Mouse (Mus musculus) liver, embryonic 16.5 days (tissue): Measurements from ENCODE around the gene Mrps27. TPM values are rescaled to one million over a fixed set of nuclear protein-coding genes. Genes with fewer than 3 reads are reported as not detected.

ENCODE experiments used
- ATAC-seq: fragments of 200-750 bp; cut with Nextera tagmentation; 2 replicates; pipeline ENCODE4 v1.8.0; 2017; ENCODE audit warnings: low read depth, mild to moderate bottlenecking, moderate number of reproducible peaks, moderate library complexity
- H3K27ac ChIP-seq: fragments of 300-500 bp; sonication (generic); 2 replicates; pipeline ENCODE4 v1.5.1; 2014; ENCODE audit warnings: mild to moderate bottlenecking, low read length
- H3K27me3 ChIP-seq: fragments of 300-500 bp; sonication (generic); 2 replicates; pipeline ENCODE4 v1.6.1; 2014; ENCODE audit warnings: low read depth, low read length, mixed read lengths; ENCODE audit not compliant: control insufficient read depth, insufficient read depth
- H3K36me3 ChIP-seq: fragments of 300-500 bp; sonication (generic); 2 replicates; pipeline ENCODE4 v1.6.1; 2014; ENCODE audit warnings: mild to moderate bottlenecking; ENCODE audit not compliant: control insufficient read depth, insufficient read depth
- H3K4me1 ChIP-seq: fragments of 300-500 bp; sonication (generic); 2 replicates; pipeline ENCODE4 v1.6.1; 2014; ENCODE audit warnings: low read depth, low read length, mixed read lengths; ENCODE audit not compliant: control insufficient read depth
- H3K4me2 ChIP-seq: fragments of 300-500 bp; sonication (generic); 2 replicates; pipeline ENCODE4 v1.6.1; 2014; ENCODE audit warnings: low read depth, low read length, mixed read lengths
- H3K4me3 ChIP-seq: fragments of 300-500 bp; sonication (generic); 2 replicates; pipeline ENCODE4 v1.5.1; 2014; ENCODE audit warnings: low read depth, mild to moderate bottlenecking, low read length
- H3K9ac ChIP-seq: fragments of 300-500 bp; sonication (generic); 2 replicates; pipeline ENCODE4 v1.6.1; 2014; ENCODE audit warnings: low read depth, low read length
- H3K9me3 ChIP-seq: fragments of 300-500 bp; sonication (generic); replicated peaks from 2 replicates; pipeline ENCODE4 v1.6.1; 2016; ENCODE audit warnings: low read length; ENCODE audit not compliant: control insufficient read depth
- WGBS: fragments of 180-500 bp; shearing (Covaris S2); extraction: QIAGEN DNeasy Blood & Tissue Kit; methylation state at CpG from one replicate; pipeline ENCODE4 v1.1.7; 2014; ENCODE audit not compliant: insufficient replicate concordance; 5-methylcytosine and 5-hydroxymethylcytosine counted together
- polyA plus RNA-seq: library from polyadenylated mRNA; unstranded; fragments of >200 nt; fragmentation: Nextera tagmentation; extraction: Ambion mirVana; gene quantifications from 2 replicates; pipeline ENCODE4 v1.2.1, GENCODE M21; 2015

Mrps27 gene
- polyA plus RNA-seq, 1 experiment from 2014 or later = 23.7 TPM

DNA sequence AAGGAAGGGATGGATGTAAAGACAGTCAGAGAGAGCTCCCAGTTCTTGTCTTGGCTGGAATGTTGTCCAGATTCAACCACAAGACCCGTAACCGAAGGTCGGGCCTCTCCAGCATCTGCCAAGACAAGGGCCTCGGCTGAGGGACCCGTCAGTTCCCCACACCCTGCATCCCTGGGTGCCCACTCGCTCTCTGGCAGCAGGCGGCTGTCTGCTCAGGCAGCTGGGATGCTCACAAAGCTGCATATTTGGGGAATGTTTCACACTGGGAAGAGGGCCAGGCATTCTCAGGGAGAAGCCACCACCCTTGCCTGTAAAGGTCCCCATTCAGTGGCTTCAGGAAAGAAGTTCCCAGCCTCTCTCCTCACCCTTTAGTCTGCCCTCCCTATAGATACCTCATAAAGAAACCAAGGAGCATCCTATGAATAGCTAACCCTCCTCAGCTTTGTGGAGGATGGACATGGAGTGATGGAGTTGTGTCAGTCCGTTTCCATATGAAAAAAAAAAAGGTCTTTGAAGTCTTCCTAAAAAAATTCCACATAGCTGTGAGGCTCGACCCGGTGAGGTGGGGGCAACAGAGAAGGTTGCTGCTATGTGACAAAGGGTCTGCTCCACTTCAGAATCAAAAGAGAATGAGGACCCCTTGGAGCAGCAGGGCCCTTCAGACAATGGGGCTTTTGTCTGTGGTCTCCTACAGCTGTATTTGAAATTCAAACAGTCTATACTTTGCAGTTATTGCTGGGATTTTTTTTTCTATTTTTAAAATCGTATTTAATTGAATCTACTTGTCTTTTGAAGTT lies 103.0 kb downstream of the Mrps27 start:
- Histone ChIP-seq H3K4me3 (no peak overlapping the region), H3K36me3 (no peaks in the 10 kb centered on the region), H3K27me3 (no peaks in the 10 kb centered on the region), H3K9ac (no peak overlapping the region), H3K27ac (no peak overlapping the region), H3K4me2 (no peak overlapping the region), H3K9me3 (no peaks in the 10 kb centered on the region), H3K4me1 (no peaks in the 10 kb centered on the region)
- 54% methylated on average over 11 of the region's 11 CpGs for WGBS
- ATAC-seq = no peak

DNA sequence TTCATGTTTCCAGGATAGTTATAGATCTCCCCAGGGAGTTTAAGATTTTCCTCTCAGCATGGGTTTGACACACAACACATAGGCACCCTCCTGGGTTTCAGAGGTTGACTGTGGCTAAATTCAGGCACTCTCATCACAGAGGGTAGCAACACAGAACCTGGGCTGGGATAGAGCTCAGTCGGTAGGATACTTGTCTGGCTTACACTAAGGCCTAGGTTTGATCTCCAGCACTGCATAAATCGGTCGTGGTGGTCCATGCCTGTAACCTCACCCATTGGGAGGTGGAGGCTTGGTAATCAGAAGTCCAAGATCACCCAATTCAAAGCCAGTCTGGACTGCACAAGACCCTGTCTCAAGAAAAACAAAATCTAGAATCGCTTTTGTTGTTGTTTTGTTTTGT lies 103.7 kb downstream of the Mrps27 start:
- Histone ChIP-seq H3K4me1 (no peaks in the 10 kb centered on the region), H3K9me3 (no peaks in the 10 kb centered on the region), H3K4me3 (no peak overlapping the region), H3K4me2 (no peak overlapping the region), H3K27ac (no peak overlapping the region), H3K27me3 (no peaks in the 10 kb centered on the region), H3K36me3 (no peaks in the 10 kb centered on the region), H3K9ac (no peak overlapping the region)
- ATAC-seq = no peak
- 52% methylated on average over 4 of the region's 4 CpGs for WGBS

DNA sequence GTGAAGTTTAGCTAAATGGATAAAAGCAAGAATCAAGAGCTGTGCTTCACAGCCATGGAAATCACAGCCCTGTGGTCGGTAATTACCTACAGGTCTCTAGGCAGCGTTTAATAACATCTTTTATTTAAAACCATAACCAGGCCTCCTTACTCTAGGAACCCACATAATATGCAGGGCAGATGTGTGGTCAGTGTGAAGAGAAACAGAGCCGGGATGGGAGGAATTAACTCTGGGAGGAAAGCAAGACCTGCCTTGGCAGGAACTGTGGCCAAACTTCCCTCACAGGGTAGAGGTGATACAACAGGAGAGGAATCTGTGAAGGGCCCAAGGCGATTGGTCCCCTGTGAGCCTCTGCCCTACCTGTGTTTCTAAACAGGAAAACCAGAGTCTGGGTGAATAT lies 105.0 kb downstream of the Mrps27 start:
- Histone ChIP-seq H3K36me3 (no peaks in the 10 kb centered on the region), H3K9ac (no peak overlapping the region), H3K27me3 (no peaks in the 10 kb centered on the region), H3K9me3 (no peaks in the 10 kb centered on the region), H3K4me1 (no peaks in the 10 kb centered on the region), H3K27ac (no peak overlapping the region), H3K4me2 (no peak overlapping the region), H3K4me3 (no peak overlapping the region)
- WGBS = 59% methylated on average over 4 of the region's 4 CpGs
- ATAC-seq = no peak

DNA sequence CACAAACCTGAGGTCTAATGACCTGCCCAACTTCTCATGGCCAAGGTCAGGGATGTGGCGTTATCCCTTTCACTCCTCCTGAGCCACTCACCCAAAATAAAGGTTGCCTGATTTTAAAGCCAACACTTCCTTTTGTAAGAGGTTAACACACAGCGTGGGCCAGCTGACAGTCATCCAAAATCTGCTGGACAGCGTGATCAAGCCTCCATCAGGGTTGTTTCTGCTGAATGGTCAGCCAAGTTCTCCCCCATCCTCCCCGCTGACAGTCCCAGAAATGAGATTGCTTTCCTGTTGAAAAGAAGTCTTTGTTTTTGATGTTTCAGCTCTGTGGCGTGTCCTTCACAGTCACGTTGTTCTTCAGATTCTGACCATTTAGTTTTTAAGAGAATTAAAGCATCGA lies 106.2 kb downstream of the Mrps27 start:
- Histone ChIP-seq H3K4me2 (no peak overlapping the region), H3K9ac (no peak overlapping the region), H3K27me3 (no peaks in the 10 kb centered on the region), H3K27ac (no peak overlapping the region), H3K36me3 (no peaks in the 10 kb centered on the region), H3K4me1 (no peaks in the 10 kb centered on the region), H3K4me3 (no peak overlapping the region), H3K9me3 (no peaks in the 10 kb centered on the region)
- no peak for ATAC-seq
- 65% methylated on average over 7 of the region's 7 CpGs for whole genome bisulfite sequencing

DNA sequence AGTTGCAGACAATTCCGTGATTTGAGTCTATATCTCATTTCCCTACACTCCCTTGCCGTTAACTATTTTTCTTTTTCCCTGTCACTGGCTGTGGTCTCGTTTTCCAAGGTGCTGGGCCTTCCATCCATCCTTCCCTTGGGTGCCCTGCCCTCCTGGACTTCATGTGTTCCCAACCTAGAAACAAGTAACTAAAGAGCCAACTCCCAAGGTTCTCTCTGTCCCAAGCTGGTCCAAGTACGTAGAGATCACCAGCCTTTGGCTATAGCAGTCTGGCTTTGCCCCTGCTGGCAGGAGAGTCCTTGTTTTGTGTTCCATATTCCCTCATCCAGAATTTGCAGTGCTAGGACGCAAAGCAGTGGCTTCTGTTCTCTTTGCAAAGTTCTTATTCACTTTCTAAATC lies 106.7 kb downstream of the Mrps27 start:
- ATAC-seq = no peak
- Histone ChIP-seq H3K4me3 (no peak overlapping the region), H3K27me3 (no peaks in the 10 kb centered on the region), H3K4me2 (no peak overlapping the region), H3K4me1 (no peaks in the 10 kb centered on the region), H3K9me3 (no peaks in the 10 kb centered on the region), H3K27ac (no peak overlapping the region), H3K36me3 (no peaks in the 10 kb centered on the region), H3K9ac (no peak overlapping the region)
- WGBS = 57% methylated on average over 5 of the region's 5 CpGs

DNA sequence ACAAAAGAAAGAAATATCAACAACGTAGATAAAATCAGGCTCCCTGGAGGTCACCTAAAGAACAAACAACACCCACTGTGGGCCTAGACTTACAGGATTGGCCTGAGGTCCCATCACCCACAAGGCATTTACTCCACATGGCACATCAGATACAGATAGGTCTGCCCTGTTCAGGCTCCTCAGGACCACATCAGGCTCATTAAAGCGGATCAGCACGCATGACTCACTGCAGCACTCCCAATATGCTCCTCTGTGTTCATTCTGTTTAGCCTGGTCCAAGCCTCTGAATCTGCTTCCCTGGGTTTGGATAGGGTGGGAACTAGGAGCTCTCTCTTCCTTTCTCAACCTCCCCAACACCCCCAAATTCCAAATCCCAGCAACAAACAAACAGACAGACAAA lies 107.9 kb downstream of the Mrps27 start:
- Histone ChIP-seq H3K4me2 (no peak overlapping the region), H3K4me3 (no peak overlapping the region), H3K9ac (no peak overlapping the region), H3K4me1 (no peaks in the 10 kb centered on the region), H3K27ac (no peak overlapping the region), H3K36me3 (no peaks in the 10 kb centered on the region), H3K27me3 (no peaks in the 10 kb centered on the region), H3K9me3 (no peaks in the 10 kb centered on the region)
- 73% methylated on average over 3 of the region's 3 CpGs for WGBS
- no peak for ATAC-seq

DNA sequence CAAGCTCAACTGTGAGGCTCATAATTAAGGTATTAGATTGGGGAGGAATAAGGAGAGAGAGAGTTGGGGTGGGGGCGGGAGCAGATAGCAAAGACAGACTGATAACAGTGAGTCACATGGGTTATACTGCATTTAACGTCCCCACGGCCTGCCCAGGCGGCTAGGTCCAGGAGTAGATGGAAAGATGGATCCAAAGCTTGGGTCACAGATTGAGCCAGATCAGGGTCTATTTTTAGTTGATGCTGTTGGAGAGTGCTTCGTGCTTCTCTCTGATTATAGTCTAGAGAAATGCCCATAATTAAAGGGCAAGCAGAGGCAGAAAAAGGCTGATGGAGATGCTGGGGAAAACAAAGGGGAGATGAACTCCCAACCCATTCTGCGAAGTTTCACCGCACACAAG lies 110.4 kb downstream of the Mrps27 start:
- H3K9ac ChIP-seq = no peak overlapping the region
- no peaks in the 10 kb centered on the region for H3K36me3 ChIP-seq
- 72% methylated on average over 7 of the region's 7 CpGs for WGBS
- no peak overlapping the region for H3K4me2 ChIP-seq
- no peak overlapping the region for H3K27ac ChIP-seq
- ATAC-seq = no peak
- no peaks in the 10 kb centered on the region for H3K9me3 ChIP-seq
- no peak overlapping the region for H3K4me3 ChIP-seq
- no peaks in the 10 kb centered on the region for H3K4me1 ChIP-seq
- H3K27me3 ChIP-seq = no peaks in the 10 kb centered on the region

DNA sequence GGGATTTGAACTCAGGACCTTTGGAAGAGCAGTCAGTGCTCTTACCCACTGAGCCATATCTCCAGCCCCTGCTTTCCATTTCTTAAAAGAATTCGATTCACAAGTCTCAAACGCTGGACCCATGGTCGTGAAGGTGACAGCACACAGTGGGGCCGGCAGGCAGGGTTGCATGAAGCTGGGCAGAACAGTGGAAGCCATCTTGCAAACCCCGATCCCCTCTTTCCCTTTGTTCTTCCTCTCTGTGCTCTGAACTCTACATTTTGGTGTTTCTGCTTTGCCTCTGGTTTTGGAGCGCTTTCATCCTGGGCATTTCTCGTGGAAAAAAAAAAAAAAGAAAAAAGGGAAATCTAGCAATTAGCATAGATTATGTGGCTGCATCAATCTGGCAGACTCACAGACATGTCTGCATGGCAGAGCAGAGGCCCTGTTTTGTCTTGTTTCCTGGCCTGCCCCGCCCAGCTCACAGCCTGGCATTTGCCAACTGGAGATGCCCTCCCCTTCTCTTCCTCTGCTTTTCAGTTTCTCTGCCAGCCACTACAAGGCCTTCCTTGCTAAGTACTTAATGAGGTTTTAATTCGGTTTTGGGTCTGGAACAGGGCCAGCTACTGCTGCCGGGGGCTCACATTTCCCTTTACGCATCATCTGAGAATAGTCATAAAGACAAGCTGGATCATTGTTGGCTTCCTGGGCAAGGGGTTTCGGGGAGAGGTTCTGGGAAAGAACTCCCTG lies 114.2 kb downstream of the Mrps27 start:
- no peaks in the 10 kb centered on the region for H3K36me3 ChIP-seq
- no peak overlapping the region for H3K4me3 ChIP-seq
- H3K4me2 ChIP-seq = no peak overlapping the region
- no peaks in the 10 kb centered on the region for H3K9me3 ChIP-seq
- H3K9ac ChIP-seq = no peak overlapping the region
- no peaks in the 10 kb centered on the region for H3K27me3 ChIP-seq
- no peaks in the 10 kb centered on the region for H3K4me1 ChIP-seq
- WGBS = 63% methylated on average over 12 of the region's 12 CpGs
- no peak for ATAC-seq
- no peak overlapping the region for H3K27ac ChIP-seq

DNA sequence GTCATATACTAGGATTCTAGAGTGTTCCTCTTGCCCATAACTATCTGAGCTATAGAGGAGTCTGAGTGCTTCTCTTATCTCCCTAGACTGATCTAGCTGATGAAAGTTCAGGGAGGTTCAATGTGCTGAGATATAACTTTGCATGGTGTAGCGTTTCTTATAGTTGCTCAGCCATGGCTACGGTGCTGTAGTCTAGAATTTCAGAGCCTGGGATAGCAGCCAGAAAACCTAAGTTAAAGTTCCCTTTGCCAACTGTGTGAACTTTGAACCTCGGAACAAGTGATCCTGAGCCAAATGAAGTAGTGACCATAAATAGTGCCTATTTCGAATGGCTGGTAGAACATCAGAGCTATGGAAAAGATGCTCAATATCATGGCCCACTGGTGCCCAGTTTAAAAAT lies 115.0 kb downstream of the Mrps27 start:
- Histone ChIP-seq H3K36me3 (no peaks in the 10 kb centered on the region), H3K4me1 (no peaks in the 10 kb centered on the region), H3K4me2 (no peak overlapping the region), H3K9me3 (no peaks in the 10 kb centered on the region), H3K4me3 (no peak overlapping the region), H3K27ac (no peak overlapping the region), H3K27me3 (no peaks in the 10 kb centered on the region), H3K9ac (no peak overlapping the region)
- ATAC-seq = no peak
- 75% methylated on average over 4 of the region's 4 CpGs for WGBS
